Mouse (Mus musculus) kidney, adult 18-20 months (tissue): Measurements from ENCODE around the gene Abcd4.
A peak's percentile ranks its signal among the peaks of the same experiment; 100 is the strongest.

Experiments used
- DNase-seq: peaks from one replicate; pipeline ENCODE4 v3.0.0; 2021

The Abcd4 gene

GRCm38 (mm10) chr12:84616977-84617630, at the start of gene Abcd4:
Gene Abcd4, minus strand, starts transcription at chr12:84617413.
- DNase-seq = peak; percentile 94

- peak; percentile 65 for DNase-seq
These were observed 36.7 kb upstream of the Abcd4 start for GRCm38 (mm10) chr12:84653912-84654311.

GRCm38 (mm10) chr12:84650234-84650633, 33.0 kb upstream of the Abcd4 start:
- DNase-seq = no peak

GRCm38 (mm10) chr12:84640654-84641053, 23.4 kb upstream of the Abcd4 start, which contains the start of gene Vrtn:
Gene Vrtn, plus strand, starts transcription at chr12:84641019.
- no peak for DNase-seq

GRCm38 (mm10) chr12:84640253-84640652, 23.0 kb upstream of the Abcd4 start:
- no peak for DNase-seq

- no peak for DNase-seq
These were observed 14.7 kb upstream of the Abcd4 start for GRCm38 (mm10) chr12:84631867-84632266.

- no peak for DNase-seq
These were observed 7.9 kb upstream of the Abcd4 start for GRCm38 (mm10) chr12:84625116-84625515.

GRCm38 (mm10) chr12:84624601-84625000, 7.4 kb upstream of the Abcd4 start:
- DNase-seq = no peak

- DNase-seq = no peak
These were observed 3.8 kb upstream of the Abcd4 start for GRCm38 (mm10) chr12:84620975-84621374.

GRCm38 (mm10) chr12:84617663-84618062, 450 bp upstream of the Abcd4 start:
- DNase-seq = no peak

GRCm38 (mm10) chr12:84614524-84614923, 2.7 kb downstream of the Abcd4 start:
- no peak for DNase-seq

GRCm38 (mm10) chr12:84614001-84614400, 3.2 kb downstream of the Abcd4 start:
- DNase-seq = no peak

- DNase-seq = peak; percentile 47
These were observed 4.7 kb downstream of the Abcd4 start for GRCm38 (mm10) chr12:84612518-84612917.

- no peak for DNase-seq
These were observed 5.5 kb downstream of the Abcd4 start for GRCm38 (mm10) chr12:84611718-84612117.

GRCm38 (mm10) chr12:84605860-84606259, 11.4 kb downstream of the Abcd4 start:
- DNase-seq = no peak

- DNase-seq = no peak
These were observed 13.2 kb downstream of the Abcd4 start for GRCm38 (mm10) chr12:84604001-84604400.

GRCm38 (mm10) chr12:84598324-84598723, 18.9 kb downstream of the Abcd4 start:
- no peak for DNase-seq

- DNase-seq = peak; percentile 96
These were observed 27.1 kb downstream of the Abcd4 start for GRCm38 (mm10) chr12:84589825-84590761.

- DNase-seq = no peak
These were observed 35.9 kb downstream of the Abcd4 start for GRCm38 (mm10) chr12:84581285-84581684.

- DNase-seq = no peak
These were observed 38.8 kb downstream of the Abcd4 start for GRCm38 (mm10) chr12:84578440-84578770.

- DNase-seq = no peak
These were observed 39.3 kb downstream of the Abcd4 start for GRCm38 (mm10) chr12:84577768-84578439.

GRCm38 (mm10) chr12:84573094-84573493, 44.1 kb downstream of the Abcd4 start:
- DNase-seq = no peak

- DNase-seq = no peak
These were observed 44.9 kb downstream of the Abcd4 start for GRCm38 (mm10) chr12:84572341-84572720.
